Mouse (Mus musculus) liver, embryonic 13.5 days (tissue): ENCODE results near the gene Anapc11. TPM values are rescaled to one million over a fixed set of nuclear protein-coding genes. Genes with fewer than 3 reads are reported as not detected.

ENCODE experiments used
- ATAC-seq: fragments of 200-750 bp; cut with Nextera tagmentation; 2 replicates; pipeline ENCODE4 v1.8.0; 2017; ENCODE audit warnings: low read depth, mild to moderate bottlenecking, moderate number of reproducible peaks, moderate library complexity
- DNase-seq: peaks from one replicate; pipeline ENCODE4 v3.0.0; 2022
- H3K27ac ChIP-seq: fragments of 300-500 bp; sonication (generic); 2 replicates; pipeline ENCODE4 v1.5.1; 2015; ENCODE audit warnings: moderate library complexity, mild to moderate bottlenecking, inconsistent platforms
- H3K27me3 ChIP-seq: fragments of 300-500 bp; sonication (generic); 2 replicates; pipeline ENCODE4 v1.6.1; 2015; ENCODE audit warnings: mild to moderate bottlenecking, inconsistent platforms
- H3K36me3 ChIP-seq: fragments of 300-500 bp; sonication (generic); 2 replicates; pipeline ENCODE4 v1.6.1; 2015; ENCODE audit warnings: mild to moderate bottlenecking, inconsistent platforms
- H3K4me1 ChIP-seq: fragments of 300-500 bp; sonication (generic); replicated peaks from 2 replicates; pipeline ENCODE4 v1.6.1; 2015; ENCODE audit warnings: inconsistent platforms
- H3K4me2 ChIP-seq: fragments of 300-500 bp; sonication (generic); 2 replicates; pipeline ENCODE4 v1.6.1; 2015; ENCODE audit warnings: inconsistent platforms, mild to moderate bottlenecking, moderate library complexity
- H3K4me3 ChIP-seq: fragments of 300-500 bp; sonication (generic); replicated peaks from 2 replicates; pipeline ENCODE4 v1.5.1; 2015; ENCODE audit warnings: mild to moderate bottlenecking, inconsistent platforms
- H3K9ac ChIP-seq: fragments of 300-500 bp; sonication (generic); 2 replicates; pipeline ENCODE4 v1.6.1; 2015; ENCODE audit warnings: mild to moderate bottlenecking, inconsistent platforms
- H3K9me3 ChIP-seq: fragments of 300-500 bp; sonication (generic); replicated peaks from 2 replicates; pipeline ENCODE4 v1.6.1; 2016; ENCODE audit warnings: inconsistent platforms
- WGBS: fragments of 180-500 bp; shearing (Covaris S2); methylation state at CpG from one replicate; pipeline ENCODE4 v1.1.7; 2015; ENCODE audit not compliant: insufficient replicate concordance; 5-methylcytosine and 5-hydroxymethylcytosine counted together
- polyA plus RNA-seq: library from polyadenylated mRNA; unstranded; fragments of >200 nt; fragmentation: Nextera tagmentation; extraction: Ambion mirVana; gene quantifications from 2 replicates; pipeline ENCODE4 v1.2.1, GENCODE M21; 2015

The Anapc11 gene
- polyA plus RNA-seq, 1 experiment from 2014 or later = 102 TPM

DNA sequence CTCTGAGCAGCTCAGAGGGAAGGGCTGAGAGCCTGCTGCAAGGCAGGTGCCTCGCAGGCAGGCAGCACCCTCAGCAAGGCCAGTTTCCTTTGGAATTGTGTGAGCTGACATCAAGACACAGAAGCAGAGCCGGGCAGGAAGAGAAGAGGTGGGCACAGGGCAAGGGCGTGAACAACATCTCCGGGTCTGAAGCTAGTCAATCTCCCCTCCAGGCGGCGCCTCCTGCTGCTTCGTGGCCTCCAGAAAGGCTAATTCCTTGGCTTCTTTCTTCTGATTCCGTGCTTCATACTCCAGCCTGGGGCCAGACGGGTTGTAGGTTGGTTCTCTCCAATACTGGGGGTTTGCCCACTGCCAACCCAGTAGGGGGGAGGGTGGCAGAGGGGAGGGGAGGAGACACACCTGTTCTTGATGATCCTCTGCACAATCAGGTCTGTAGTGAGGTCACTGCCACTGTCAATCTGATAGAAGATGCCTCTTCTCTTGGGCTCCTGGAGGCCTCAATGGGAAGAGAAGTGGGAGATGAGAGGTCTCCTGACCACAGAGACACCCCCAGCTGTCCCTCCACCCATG is 12.3 kb downstream of the Anapc11 start:
- Histone ChIP-seq H3K4me3 (no peak overlapping the region), H3K27ac (no peak overlapping the region), H3K4me1 (peaks cover 44% of the 10 kb centered on the region), H3K36me3 (peaks cover 75% of the 10 kb centered on the region), H3K9me3 (no peaks in the 10 kb centered on the region), H3K9ac (no peak overlapping the region), H3K27me3 (peaks cover 18% of the 10 kb centered on the region), H3K4me2 (no peak overlapping the region)
- 86% methylated on average over 9 of the region's 9 CpGs for WGBS
- no peak for ATAC-seq
- DNase-seq = no peak

DNA sequence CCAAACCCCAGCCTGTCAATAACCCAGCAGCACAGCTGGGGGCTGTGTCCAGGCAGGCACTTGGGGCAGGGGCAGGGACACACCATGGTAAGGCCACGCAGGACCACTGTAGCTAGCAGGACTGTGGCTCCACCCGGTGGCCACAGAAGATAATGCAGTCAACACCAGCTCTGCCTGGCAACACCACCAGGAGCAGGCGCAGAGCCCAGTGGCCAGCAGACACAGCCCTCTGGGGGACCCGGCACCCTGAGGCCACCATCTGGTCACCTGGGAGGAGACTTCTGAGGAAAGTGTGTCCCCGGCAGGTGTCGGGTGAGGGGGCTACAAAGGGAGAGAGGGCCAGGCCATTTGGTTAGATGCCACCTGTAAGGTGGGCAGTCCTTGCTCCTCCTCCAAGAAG is 14.5 kb downstream of the Anapc11 start:
- Histone ChIP-seq H3K4me3 (no peak overlapping the region), H3K27ac (no peak overlapping the region), H3K27me3 (peaks cover 16% of the 10 kb centered on the region), H3K4me1 (peaks cover 51% of the 10 kb centered on the region), H3K4me2 (no peak overlapping the region), H3K9me3 (no peaks in the 10 kb centered on the region), H3K36me3 (peaks cover 64% of the 10 kb centered on the region), H3K9ac (no peak overlapping the region)
- DNase-seq (peak; percentile 69), ATAC-seq (peak; percentile 8; the same call in 1 of the 2 replicates)
- 37% methylated on average over 6 of the region's 6 CpGs for WGBS

GRCm38 (mm10) chr11:120613481-120613972 is 15.3 kb downstream of the Anapc11 start:
- no peaks in the 10 kb centered on the region for H3K9me3 ChIP-seq
- peaks cover 50% of the 10 kb centered on the region for H3K4me1 ChIP-seq
- peak overlapping the region; percentile 18; the same call in 1 of the 2 replicates for H3K27ac ChIP-seq
- WGBS = 80% methylated on average over 10 of the region's 10 CpGs
- no peak overlapping the region for H3K9ac ChIP-seq
- no peak overlapping the region for H3K4me2 ChIP-seq
- DNase-seq = no peak
- ATAC-seq = no peak
- peaks cover 70% of the 10 kb centered on the region for H3K36me3 ChIP-seq
- no peak overlapping the region for H3K4me3 ChIP-seq
- peaks cover 8% of the 10 kb centered on the region for H3K27me3 ChIP-seq

DNA sequence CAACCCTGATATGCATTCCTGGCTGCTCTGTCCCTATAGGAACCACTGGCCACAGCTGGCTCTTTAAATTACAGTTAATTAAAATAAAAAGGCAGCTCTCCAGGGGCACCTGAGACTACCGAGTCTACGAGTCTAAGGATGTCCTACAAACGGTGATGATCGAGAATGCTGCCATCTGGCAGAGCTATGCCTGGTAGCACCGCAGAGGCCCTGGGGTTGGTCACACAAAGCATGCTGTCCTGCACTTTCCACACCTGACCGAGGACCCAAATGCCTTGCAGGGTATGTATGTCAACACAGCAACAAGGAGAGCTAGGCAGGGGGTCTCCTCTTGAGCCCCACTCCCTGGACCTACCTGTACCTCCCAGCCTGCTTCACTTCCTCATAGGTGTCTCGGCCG is 15.8 kb downstream of the Anapc11 start:
- no peak overlapping the region for H3K9ac ChIP-seq
- H3K9me3 ChIP-seq = no peaks in the 10 kb centered on the region
- H3K4me3 ChIP-seq = no peak overlapping the region
- H3K4me1 ChIP-seq = peaks cover 49% of the 10 kb centered on the region
- peak overlapping the region; percentile 18; the same call in 1 of the 2 replicates for H3K27ac ChIP-seq
- no peak for ATAC-seq
- WGBS = 81% methylated on average over 8 of the region's 8 CpGs
- peaks cover 3% of the 10 kb centered on the region for H3K27me3 ChIP-seq
- no peak for DNase-seq
- peaks cover 75% of the 10 kb centered on the region for H3K36me3 ChIP-seq
- H3K4me2 ChIP-seq = no peak overlapping the region

GRCm38 (mm10) chr11:120615167-120615566 is 16.9 kb downstream of the Anapc11 start:
- Histone ChIP-seq H3K9me3 (no peaks in the 10 kb centered on the region), H3K4me3 (peak overlapping the region; percentile 19; the same call in 1 of the 2 replicates), H3K36me3 (peaks cover 80% of the 10 kb centered on the region), H3K9ac (peak overlapping the region; percentile 88; the same call in 1 of the 2 replicates), H3K27ac (no peak overlapping the region), H3K27me3 (no peaks in the 10 kb centered on the region), H3K4me1 (peaks cover 39% of the 10 kb centered on the region), H3K4me2 (peak overlapping the region; percentile 90)
- DNase-seq (no peak), ATAC-seq (no peak)
- WGBS = 96% methylated on average over 6 of the region's 6 CpGs

GRCm38 (mm10) chr11:120615606-120616203 is 17.5 kb downstream of the Anapc11 start:
- Histone ChIP-seq H3K4me2 (peak overlapping the region; percentile 90), H3K9me3 (no peaks in the 10 kb centered on the region), H3K9ac (peak overlapping the region; percentile 88; the same call in 1 of the 2 replicates), H3K4me1 (peaks cover 39% of the 10 kb centered on the region), H3K36me3 (peaks cover 80% of the 10 kb centered on the region), H3K27ac (peak overlapping the region; percentile 32; the same call in 1 of the 2 replicates), H3K27me3 (no peaks in the 10 kb centered on the region), H3K4me3 (peak overlapping the region; percentile 19; the same call in 1 of the 2 replicates)
- ATAC-seq (no peak), DNase-seq (no peak)
- 79% methylated on average over 11 of the region's 11 CpGs for WGBS

GRCm38 (mm10) chr11:120616617-120617294 is 18.5 kb downstream of the Anapc11 start:
- H3K27me3 ChIP-seq = no peaks in the 10 kb centered on the region
- 0 out of 2 replicates have a peak, but pooled peaks have one; percentile 17 for ATAC-seq
- peaks cover 80% of the 10 kb centered on the region for H3K36me3 ChIP-seq

DNA sequence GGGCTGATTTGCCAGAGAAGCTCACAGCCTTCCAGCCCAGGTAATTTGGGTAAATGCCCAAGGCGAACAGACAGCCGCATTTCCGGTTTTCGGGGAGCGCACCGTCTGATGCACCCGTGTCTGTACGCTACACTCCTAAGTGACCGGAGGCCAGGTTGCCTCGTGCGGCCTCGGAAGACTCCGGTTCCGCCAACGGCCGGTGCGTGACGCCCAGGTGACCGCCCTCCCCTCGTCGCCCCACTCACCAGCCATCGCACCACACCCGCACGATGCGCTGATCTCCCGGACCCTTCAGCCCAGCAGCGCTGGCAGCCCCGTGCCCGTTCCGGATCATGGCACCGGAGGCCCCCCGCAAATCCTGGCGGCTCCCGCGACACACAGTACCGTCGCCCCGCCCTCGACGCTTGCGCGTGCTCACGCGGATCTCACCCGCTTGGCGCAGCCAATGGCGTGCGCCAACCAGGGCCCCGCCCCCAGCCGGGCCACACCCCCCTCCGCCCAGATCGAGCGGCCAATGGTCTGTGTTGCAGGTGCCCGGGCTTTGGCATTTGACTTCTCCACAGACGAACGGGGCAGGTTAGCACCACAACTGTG is 19.4 kb downstream of the Anapc11 start, which contains the start of gene Pcyt2:
Pcyt2 (minus strand) TSS at position 418 of the 594 bp plus-strand sequence.
- Histone ChIP-seq H3K27ac (peak within 1 kb of the TSS; percentile 89), H3K4me1 (peaks cover 42% of the 10 kb centered on the region), H3K36me3 (peaks cover 80% of the 10 kb centered on the region), H3K4me3 (peak within 1 kb of the TSS; percentile 80), H3K4me2 (peak within 1 kb of the TSS; percentile 90), H3K9ac (peak within 1 kb of the TSS; percentile 88), H3K9me3 (no peaks in the 10 kb centered on the region), H3K27me3 (no peaks in the 10 kb centered on the region)
- under 1% methylated on average over 56 of the region's 56 CpGs for WGBS
- ATAC-seq (peak; percentile 93), DNase-seq (peak; percentile 93)

More at GRCm38 (mm10) chr11:120616617-120617294, 18.5 kb downstream of the Anapc11 start:
- no peak for DNase-seq
- Histone ChIP-seq H3K4me3 (peak overlapping the region; percentile 80), H3K4me1 (peaks cover 39% of the 10 kb centered on the region), H3K27ac (peak overlapping the region; percentile 89), H3K4me2 (peak overlapping the region; percentile 90), H3K9me3 (no peaks in the 10 kb centered on the region), H3K9ac (peak overlapping the region; percentile 88)
- WGBS = 32% methylated on average over 4 of the region's 4 CpGs

GRCm38 (mm10) chr11:120618619-120619535 is 20.7 kb downstream of the Anapc11 start:
- H3K4me1 ChIP-seq = peaks cover 49% of the 10 kb centered on the region
- peak overlapping the region; percentile 80; the same call in 1 of the 2 replicates for H3K4me3 ChIP-seq
- peak overlapping the region; percentile 90 for H3K4me2 ChIP-seq
- H3K27me3 ChIP-seq = no peaks in the 10 kb centered on the region
- peaks cover 79% of the 10 kb centered on the region for H3K36me3 ChIP-seq
- DNase-seq (no peak), ATAC-seq (no peak)
- H3K27ac ChIP-seq = peak overlapping the region; percentile 89
- WGBS = 91% methylated on average over 25 of the region's 25 CpGs
- peak overlapping the region; percentile 88; the same call in 1 of the 2 replicates for H3K9ac ChIP-seq
- H3K9me3 ChIP-seq = no peaks in the 10 kb centered on the region

GRCm38 (mm10) chr11:120620195-120620594 is 22.0 kb downstream of the Anapc11 start:
- DNase-seq (no peak), ATAC-seq (no peak)
- Histone ChIP-seq H3K4me3 (no peak overlapping the region), H3K27ac (no peak overlapping the region), H3K36me3 (peaks cover 66% of the 10 kb centered on the region), H3K27me3 (no peaks in the 10 kb centered on the region), H3K4me1 (peaks cover 53% of the 10 kb centered on the region), H3K9ac (no peak overlapping the region), H3K4me2 (no peak overlapping the region), H3K9me3 (no peaks in the 10 kb centered on the region)
- 91% methylated on average over 14 of the region's 14 CpGs for WGBS
